8 mouse cellular contexts compared by ENCODE assay signal in genomic region chr11:46016061-46016460, GRCm38 (mm10). TPM values are rescaled to one million over a fixed set of nuclear protein-coding genes. Genes with fewer than 3 reads are reported as not detected.
DNase-seq lines count a peak whose midpoint lies in the region; ATAC-seq and TF ChIP-seq lines count a peak whose summit lies in the region.

No protein-coding gene starts in this region.

- no peaks in the 10 kb centered on the region for H3K4me1 ChIP-seq in forebrain, embryonic 14.5 days (ENCODE audit: control insufficient read depth, insufficient read depth, low read length)
- H3K4me1 ChIP-seq in kidney, postnatal 0 days (replicated peaks; ENCODE audit: insufficient read depth, low read length) = no peaks in the 10 kb centered on the region
- H3K4me1 ChIP-seq in liver, embryonic 14.5 days (replicated peaks; ENCODE audit: control insufficient read depth in 2 of 2, insufficient read depth in 2 of 2, low read length in 1 of 2) = no peaks in the 10 kb centered on the region

- no peaks in the 10 kb centered on the region for H3K9me3 ChIP-seq in forebrain, embryonic 14.5 days (replicated peaks; ENCODE audit: control insufficient read depth, low read length)
- H3K9me3 ChIP-seq in kidney, postnatal 0 days (replicated peaks; ENCODE audit: low read length) = no peaks in the 10 kb centered on the region
- H3K9me3 ChIP-seq in liver, embryonic 14.5 days (ENCODE audit: control insufficient read depth, low read length) = no peaks in the 10 kb centered on the region

- no peak overlapping the region for H3K9ac ChIP-seq in forebrain, embryonic 14.5 days (ENCODE audit: low read length)
- H3K9ac ChIP-seq in kidney, postnatal 0 days (ENCODE audit: low read depth, low read length) = no peak overlapping the region
- H3K9ac ChIP-seq in liver, embryonic 14.5 days (replicated peaks) = no peak overlapping the region

- TF ChIP-seq CTCF in C2C12 (IDR thresholded peaks at IDR 0.05; ENCODE audit: control insufficient read depth, insufficient read depth, insufficient read length) = peak; percentile 37
- peak; percentile 87 for TF ChIP-seq CTCF in kidney, postnatal 0 days (IDR thresholded peaks at IDR 0.05; ENCODE audit: low read depth)
- peak; percentile 70 for TF ChIP-seq CTCF in liver, embryonic 14.5 days (IDR thresholded peaks at IDR 0.05; ENCODE audit: low read depth)

- no peak overlapping the region for H3K4me3 ChIP-seq in C2C12 (ENCODE audit: insufficient read depth, poor library complexity, severe bottlenecking)
- no peak overlapping the region for H3K4me3 ChIP-seq in forebrain, embryonic 14.5 days (ENCODE audit: low read depth, low read length)
- H3K4me3 ChIP-seq in kidney, postnatal 0 days (replicated peaks; ENCODE audit: low read depth, low read length) = no peak overlapping the region
- H3K4me3 ChIP-seq in liver, embryonic 14.5 days (ENCODE audit: insufficient read depth in 1 of 2, low read depth in 2 of 2, low read length in 2 of 2) = no peak overlapping the region

- DNase-seq in 3T3-L1 (ENCODE audit: low read depth, low spot score) = peak; percentile 88
- DNase-seq in brain, embryonic 18.5 days (ENCODE audit: low read depth, low spot score) = peak; percentile 20
- peak; percentile 88 for DNase-seq in forebrain, embryonic 14.5 days (ENCODE audit: low spot score)
- DNase-seq in kidney, postnatal 0 days (ENCODE audit: low spot score) = peak; percentile 86
- peak in 2 of 3 experiments; percentile 11 to 14 for DNase-seq in liver, embryonic 14.5 days (ENCODE audit: low read depth in 3 of 3, low spot score in 3 of 3)
- DNase-seq in right cerebral cortex, adult 18-20 months = peak; percentile 57

- H3K36me3 ChIP-seq in C2C12 (ENCODE audit: control insufficient read depth, insufficient read depth) = no peaks in the 10 kb centered on the region
- no peaks in the 10 kb centered on the region for H3K36me3 ChIP-seq in forebrain, embryonic 14.5 days (ENCODE audit: control insufficient read depth, insufficient read depth, low read length)
- no peaks in the 10 kb centered on the region for H3K36me3 ChIP-seq in kidney, postnatal 0 days (ENCODE audit: insufficient read depth, low read length)
- no peaks in the 10 kb centered on the region for H3K36me3 ChIP-seq in liver, embryonic 14.5 days (replicated peaks; ENCODE audit: control insufficient read depth, insufficient read depth, low read depth)

- H3K79me2 ChIP-seq in C2C12 (ENCODE audit: control insufficient read depth, insufficient read depth) = no peaks in the 10 kb centered on the region

- no peak overlapping the region for H3K4me2 ChIP-seq in forebrain, embryonic 14.5 days (ENCODE audit: low read length)
- H3K4me2 ChIP-seq in kidney, postnatal 0 days (ENCODE audit: low read length) = no peak overlapping the region
- no peak overlapping the region for H3K4me2 ChIP-seq in liver, embryonic 14.5 days (ENCODE audit: low read depth)

- no peak for TF ChIP-seq EP300 in liver, embryonic 14.5 days (IDR thresholded peaks at IDR 0.05; ENCODE audit: low read depth)

- ATAC-seq in forebrain, embryonic 14.5 days = peak; percentile 52; the same call in 1 of the 2 replicates
- no peak for ATAC-seq in kidney, postnatal 0 days (replicated peaks; ENCODE audit: low FRiP score, low read depth)
- ATAC-seq in liver, embryonic 14.5 days (ENCODE audit: insufficient read depth) = no peak
- ATAC-seq in monocyte, adult 5-6 weeks (replicated peaks; ENCODE audit: insufficient number of reproducible peaks, low FRiP score, low TSS enrichment, poor library complexity, severe bottlenecking) = no peak

- 24% methylated on average over 6 of the region's 6 CpGs for WGBS in forebrain, embryonic 14.5 days
- WGBS in kidney, postnatal 0 days = 22% methylated on average over 6 of the region's 6 CpGs
- 16% methylated on average over 6 of the region's 6 CpGs for whole genome bisulfite sequencing in liver, embryonic 14.5 days (ENCODE audit: insufficient replicate concordance)

- no peak overlapping the region for H3K27ac ChIP-seq in forebrain, embryonic 14.5 days (ENCODE audit: low read depth, low read length)
- no peak overlapping the region for H3K27ac ChIP-seq in kidney, postnatal 0 days
- H3K27ac ChIP-seq in liver, embryonic 14.5 days = no peak overlapping the region

- H3ac ChIP-seq in C2C12 (ENCODE audit: control insufficient read depth, insufficient read length, low read depth) = no peak overlapping the region

- no peaks in the 10 kb centered on the region for H3K27me3 ChIP-seq in C2C12 (ENCODE audit: control insufficient read depth, insufficient read depth, insufficient read length)
- H3K27me3 ChIP-seq in forebrain, embryonic 14.5 days (replicated peaks; ENCODE audit: control insufficient read depth, insufficient read depth, low read length) = no peaks in the 10 kb centered on the region
- H3K27me3 ChIP-seq in kidney, postnatal 0 days (ENCODE audit: insufficient read depth, low read length) = no peaks in the 10 kb centered on the region
- H3K27me3 ChIP-seq in liver, embryonic 14.5 days (ENCODE audit: control insufficient read depth, insufficient read depth, low read length) = no peaks in the 10 kb centered on the region

- H3K79me3 ChIP-seq in C2C12 (ENCODE audit: low read depth) = no peaks in the 10 kb centered on the region

TF ChIP-seq in C2C12, 6 proteins besides CTCF, POLR2A, EP300 and RAD21:
- no peak for TF ChIP-seq FOSL1 (IDR thresholded peaks at IDR 0.05; ENCODE audit: insufficient read depth, low read length, poor library complexity, severe bottlenecking)
- no peak for TF ChIP-seq CEBPB (IDR thresholded peaks at IDR 0.05; ENCODE audit: low read depth)
- no peak for TF ChIP-seq MYOD1 (IDR thresholded peaks at IDR 0.05; ENCODE audit: control insufficient read depth, insufficient read length, low read depth)
- TF ChIP-seq USF1 (IDR thresholded peaks at IDR 0.05; ENCODE audit: low read depth) = no peak
- no peak for TF ChIP-seq MAX (IDR thresholded peaks at IDR 0.05)
- no peak for TF ChIP-seq MYOG (IDR thresholded peaks at IDR 0.05; ENCODE audit: control insufficient read depth, extremely low read depth, insufficient read length)

RNA-seq across cellular contexts. Expression of gene Sox30, which starts 36.0 kb away (rescaled TPM):
- polyA plus RNA-seq in C2C12 (2012; fragmentation: generic; extraction: Trizol) = 0.01 TPM
- polyA plus RNA-seq in forebrain, embryonic 14.5 days (2014; fragmentation: Nextera tagmentation; extraction: Ambion mirVana) = 0.11 TPM in 1 of 2 replicates, not detected in the other
- 0.18 and 0.26 TPM in 2 replicates for polyA plus RNA-seq in kidney, postnatal 0 days (2015; fragmentation: Nextera tagmentation; extraction: Ambion mirVana)
- polyA plus RNA-seq in liver, embryonic 14.5 days (2012; rRNA removed) = 0.02 TPM in 2 replicates
- not detected in 2 replicates for polyA plus RNA-seq in liver, embryonic 14.5 days (2014; fragmentation: Nextera tagmentation; extraction: Ambion mirVana)
- total RNA-seq in monocyte, adult 5-6 weeks (2017) = not detected in 3 replicates

RNA-seq across cellular contexts. Expression of gene Gm12166, which starts 36.1 kb away (rescaled TPM):
- polyA plus RNA-seq in C2C12 (2012; fragmentation: generic; extraction: Trizol) = 4.0 TPM
- polyA plus RNA-seq in forebrain, embryonic 14.5 days (2014; fragmentation: Nextera tagmentation; extraction: Ambion mirVana) = 4.7 and 6.3 TPM in 2 replicates
- 6.0 and 6.2 TPM in 2 replicates for polyA plus RNA-seq in kidney, postnatal 0 days (2015; fragmentation: Nextera tagmentation; extraction: Ambion mirVana)
- polyA plus RNA-seq in liver, embryonic 14.5 days (2012; rRNA removed) = 2.6 and 2.8 TPM in 2 replicates
- 4.1 and 4.7 TPM in 2 replicates for polyA plus RNA-seq in liver, embryonic 14.5 days (2014; fragmentation: Nextera tagmentation; extraction: Ambion mirVana)
- 7.1 to 33.7 TPM (median 17.4 TPM) in 3 replicates for total RNA-seq in monocyte, adult 5-6 weeks (2017)

RNA-seq across cellular contexts. Expression of gene Adam19, which starts 39.7 kb away (rescaled TPM):
- polyA plus RNA-seq in C2C12 (2012; fragmentation: generic; extraction: Trizol) = 14.0 TPM
- 4.5 and 6.2 TPM in 2 replicates for polyA plus RNA-seq in forebrain, embryonic 14.5 days (2014; fragmentation: Nextera tagmentation; extraction: Ambion mirVana)
- polyA plus RNA-seq in kidney, postnatal 0 days (2015; fragmentation: Nextera tagmentation; extraction: Ambion mirVana) = 6.5 and 8.1 TPM in 2 replicates
- 1.1 and 1.2 TPM in 2 replicates for polyA plus RNA-seq in liver, embryonic 14.5 days (2012; rRNA removed)
- polyA plus RNA-seq in liver, embryonic 14.5 days (2014; fragmentation: Nextera tagmentation; extraction: Ambion mirVana) = 0.60 and 0.69 TPM in 2 replicates
- 7.8 to 13.7 TPM (median 10.7 TPM) in 3 replicates for total RNA-seq in monocyte, adult 5-6 weeks (2017)

Comparison
In these comparisons a context has a peak if more than half of its experiments do, and no peak if none do; other contexts are left out.
1. DNase-seq: peak in every context shown above with its lines; median percentile 88 in 3T3-L1; 88 in forebrain, embryonic 14.5 days; 86 in kidney, postnatal 0 days; 57 in right cerebral cortex, adult 18-20 months; 20 in brain, embryonic 18.5 days; 12 in liver, embryonic 14.5 days.
2. CTCF ChIP-seq: peak in every context shown above with its lines; median percentile 87 in kidney, postnatal 0 days; 70 in liver, embryonic 14.5 days; 37 in C2C12.